Mouse (Mus musculus): Measurements from ENCODE around the gene Lce1c. TPM values are rescaled to one million over a fixed set of nuclear protein-coding genes. Genes with fewer than 3 reads are reported as not detected.
"Not testable (repeated sequence)": the region's sequence is repeated elsewhere in the genome, so short reads cannot be mapped to it uniquely, and the experiment has no call there.

The Lce1c gene
- polyA plus RNA-seq (2012; rRNA removed), result not detected in 2 replicates

DNA sequence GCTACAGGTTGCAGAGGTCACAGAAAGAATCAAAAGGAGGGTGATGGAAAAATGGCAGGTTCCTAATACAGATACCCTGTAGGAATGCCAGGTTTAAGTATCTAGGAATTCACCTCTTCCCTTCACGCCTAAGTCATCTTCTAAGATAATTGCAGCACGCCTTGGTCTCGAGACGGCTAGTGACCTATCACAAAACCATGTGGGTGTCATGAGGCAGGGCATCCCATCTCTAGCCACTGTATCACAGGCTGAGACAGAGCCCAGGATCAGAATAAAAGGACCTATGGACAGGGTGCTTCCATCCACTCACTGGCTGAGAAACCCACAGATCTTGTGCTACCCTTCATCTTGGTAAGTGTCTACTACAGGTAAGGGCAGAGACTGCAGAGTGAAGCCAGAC, at the start of gene Lce1c:
Gene Lce1c, plus strand, starts transcription at position 301 of the 400 bp plus-strand sequence.
- DNase-seq (ENCODE audit: low read depth, low spot score), result no peak
- 78% methylated on average over 4 of the region's 4 CpGs for WGBS

DNA sequence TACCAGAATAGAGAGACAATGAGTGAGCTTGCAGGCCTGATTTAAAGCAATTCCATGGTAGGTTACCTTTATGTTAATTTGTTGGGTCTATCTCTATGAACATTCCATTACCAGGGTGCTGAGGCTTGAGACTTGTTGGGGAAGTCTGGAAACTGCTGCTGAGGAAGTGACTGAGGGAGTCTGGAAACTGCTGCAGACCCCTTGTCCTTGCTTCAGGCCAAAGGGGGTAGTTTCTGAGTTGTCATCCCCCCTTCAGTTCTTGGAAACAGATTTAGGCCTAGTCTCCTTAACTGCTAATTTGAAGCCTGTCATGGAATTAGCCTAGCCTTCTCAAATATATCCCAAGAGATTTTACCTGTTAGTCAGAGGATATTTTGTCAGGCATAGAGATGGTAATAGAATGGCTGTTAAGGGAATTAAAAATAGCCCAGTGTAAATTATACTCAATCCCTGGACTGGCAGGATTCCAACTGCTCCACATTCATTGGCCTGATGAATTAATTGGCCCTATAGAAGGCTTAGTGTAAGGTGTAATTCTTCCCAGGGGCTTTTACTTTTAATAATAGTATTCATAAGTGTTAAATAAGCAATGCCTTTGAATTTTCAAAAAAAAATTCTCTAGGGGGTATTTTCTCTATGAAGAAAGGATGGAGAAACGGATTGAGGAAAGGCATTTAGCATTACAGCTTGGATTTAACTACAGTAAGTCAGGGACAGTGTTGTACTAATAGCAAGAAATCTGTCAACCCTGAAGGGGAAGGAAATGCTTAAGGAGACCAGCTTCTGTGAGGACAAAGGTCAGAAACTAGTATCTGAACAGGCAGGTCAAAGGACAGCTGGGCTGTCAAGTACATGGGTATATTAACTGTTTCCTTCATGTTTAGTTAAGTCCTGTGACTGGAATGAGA, 41.0 kb upstream of the Lce1c start:
- WGBS, result 44% methylated on average over 1 of the region's 1 CpGs
- DNase-seq (ENCODE audit: low read depth, low spot score), result no peak

DNA sequence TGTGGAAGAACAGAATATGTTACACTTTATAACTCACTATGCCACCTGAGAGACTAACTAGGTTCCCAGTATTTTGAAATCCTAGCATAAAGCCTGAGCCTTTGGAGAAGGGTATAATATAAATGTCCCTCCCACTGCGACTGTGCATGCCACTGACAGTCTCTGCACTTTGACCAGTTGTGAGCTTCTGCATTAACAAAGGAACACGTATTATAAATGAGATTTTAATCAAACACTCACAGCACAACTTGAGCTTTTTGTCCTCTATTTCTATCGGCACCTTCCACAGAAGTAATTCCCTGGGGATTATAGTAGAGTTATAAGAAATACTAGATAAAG, 40.4 kb upstream of the Lce1c start:
- 56% methylated on average over 3 of the region's 3 CpGs for WGBS
- no peak for DNase-seq (ENCODE audit: low read depth, low spot score)

DNA sequence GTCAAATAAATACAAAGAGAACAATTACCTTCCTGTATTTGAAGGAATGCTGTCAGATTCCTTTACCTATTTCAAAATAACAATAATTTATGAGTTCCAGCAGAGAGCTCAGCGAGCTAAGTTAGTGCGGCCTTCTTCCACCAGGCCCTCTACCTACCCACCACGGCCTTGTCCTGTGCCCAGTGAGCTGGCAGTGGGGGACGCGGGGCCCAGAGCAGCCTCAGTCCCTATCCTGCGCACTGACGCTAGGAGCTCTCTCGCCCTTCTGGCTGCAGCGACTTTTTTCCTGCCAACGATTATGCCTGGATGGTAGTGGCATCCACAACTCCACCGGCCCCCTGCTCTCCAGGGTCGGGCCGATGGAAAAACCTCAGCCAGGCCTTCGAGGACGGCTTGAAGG, 39.2 kb upstream of the Lce1c start:
- DNase-seq (ENCODE audit: low read depth, low spot score), result no peak
- WGBS, result 91% methylated on average over 15 of the region's 15 CpGs

DNA sequence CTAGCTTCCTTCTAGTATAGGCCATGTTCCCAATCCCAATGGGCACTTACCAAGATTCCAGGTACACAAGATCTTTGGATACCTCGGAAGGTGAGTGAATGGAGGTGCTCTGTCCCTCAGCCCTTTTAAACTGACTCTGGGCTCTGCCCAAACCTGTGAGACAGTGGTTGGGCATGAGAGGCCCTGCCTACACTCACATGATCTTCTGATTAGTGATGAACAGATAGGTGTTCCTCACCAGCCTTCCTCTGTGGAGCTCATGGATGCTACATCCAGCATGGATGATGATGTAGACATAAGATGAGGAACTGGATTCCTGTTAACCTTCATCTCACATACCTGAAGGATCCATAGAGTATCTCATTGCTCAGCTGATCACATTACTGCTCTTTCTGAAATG, 30.8 kb upstream of the Lce1c start, which contains the start of gene Lce1a1:
Gene Lce1a1, minus strand, starts transcription at position 101 of the 400 bp plus-strand sequence.
- no peak for DNase-seq (ENCODE audit: low read depth, low spot score)
- 84% methylated on average over 1 of the region's 1 CpGs for WGBS

DNA sequence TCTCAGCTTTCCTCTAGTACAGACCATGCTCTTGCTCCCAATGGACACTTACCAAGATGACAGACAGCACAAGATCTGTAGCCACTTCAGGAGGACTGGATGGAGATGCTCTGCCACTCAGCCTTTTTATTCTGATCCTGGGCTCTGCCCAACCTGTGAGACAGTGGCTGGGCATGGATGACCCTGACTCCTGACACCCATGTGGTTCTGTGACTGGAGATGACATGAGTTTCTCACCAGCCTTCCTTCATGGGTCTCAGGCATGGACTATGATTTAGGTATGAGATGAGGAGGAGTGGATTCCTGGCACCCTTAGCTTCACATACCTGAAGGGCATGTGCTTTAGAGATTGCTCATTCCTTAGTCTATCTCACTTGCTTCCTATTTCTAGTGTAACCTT, 22.2 kb upstream of the Lce1c start, which contains the start of gene Lce1b:
Gene Lce1b, minus strand, starts transcription at position 101 of the 400 bp plus-strand sequence.
- DNase-seq (ENCODE audit: low read depth, low spot score), result no peak

DNA sequence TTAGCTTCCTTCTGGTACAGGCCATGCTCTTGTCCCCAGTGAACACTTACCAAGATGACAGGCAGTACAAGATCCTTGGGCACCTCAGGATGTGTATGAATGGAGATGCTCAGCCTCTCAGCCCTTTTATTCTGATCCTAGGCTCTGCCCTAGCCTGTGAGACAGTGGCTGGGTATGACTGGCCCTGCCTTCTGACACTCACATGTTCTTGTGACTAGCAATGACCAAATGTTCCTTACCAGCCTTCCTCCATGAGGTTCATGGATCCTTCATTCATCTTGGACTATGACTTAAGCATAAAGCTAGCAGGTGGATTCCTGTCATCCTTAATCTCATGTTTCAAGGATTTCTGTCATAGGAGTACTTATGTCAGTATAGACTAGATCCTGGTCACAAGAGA, 8.8 kb upstream of the Lce1c start, which contains the start of gene Lce1a2:
Gene Lce1a2, minus strand, starts transcription at position 101 of the 400 bp plus-strand sequence.
- DNase-seq (ENCODE audit: low read depth, low spot score), result no peak

DNA sequence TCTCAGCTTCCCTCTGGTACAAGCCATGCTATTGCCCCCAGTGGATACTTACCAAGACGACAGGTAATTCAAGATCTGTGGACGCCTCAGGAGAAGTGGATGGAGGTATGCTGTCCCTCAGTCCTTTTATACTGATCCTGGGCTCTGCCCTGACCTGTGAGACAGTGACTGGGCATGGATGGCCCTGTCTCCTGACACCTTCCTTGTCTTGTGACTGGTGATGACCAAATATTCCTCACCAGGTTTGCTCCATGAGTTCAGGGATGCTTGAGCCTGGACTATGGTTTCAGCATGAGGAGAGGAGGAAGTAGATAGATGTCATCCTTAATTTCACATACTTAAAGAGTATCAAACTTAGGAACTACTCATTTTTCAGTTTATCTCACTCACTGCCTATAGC, 8.1 kb downstream of the Lce1c start, which contains the start of gene Lce1d:
Gene Lce1d, minus strand, starts transcription at position 101 of the 400 bp plus-strand sequence.
- WGBS, result 42% methylated on average over 2 of the region's 2 CpGs

DNA sequence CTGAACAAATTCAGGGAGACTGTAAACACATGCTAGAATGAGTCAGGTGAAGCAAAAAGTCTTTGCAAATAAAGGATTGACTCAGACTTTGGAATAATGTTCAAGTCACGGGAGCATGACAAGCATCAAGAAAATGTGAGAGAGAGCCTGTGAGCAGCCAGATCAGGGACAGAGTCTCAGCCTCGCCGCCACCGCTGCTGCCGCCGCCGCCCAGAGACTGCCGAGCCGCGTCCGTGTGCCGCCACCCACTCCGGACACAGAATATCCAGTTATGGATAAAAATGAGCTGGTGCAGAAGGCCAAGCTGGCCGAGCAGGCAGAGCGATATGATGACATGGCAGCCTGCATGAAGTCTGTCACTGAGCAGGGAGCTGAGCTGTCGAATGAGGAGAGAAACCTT, 10.1 kb downstream of the Lce1c start:
- not testable (repeated sequence) for DNase-seq (ENCODE audit: low read depth, low spot score)
- 74% methylated on average over 16 of the region's 16 CpGs for WGBS

More for the DNA sequence above, 8.1 kb downstream of the Lce1c start, which contains the start of gene Lce1d:
- DNase-seq (ENCODE audit: low read depth, low spot score), result no peak

DNA sequence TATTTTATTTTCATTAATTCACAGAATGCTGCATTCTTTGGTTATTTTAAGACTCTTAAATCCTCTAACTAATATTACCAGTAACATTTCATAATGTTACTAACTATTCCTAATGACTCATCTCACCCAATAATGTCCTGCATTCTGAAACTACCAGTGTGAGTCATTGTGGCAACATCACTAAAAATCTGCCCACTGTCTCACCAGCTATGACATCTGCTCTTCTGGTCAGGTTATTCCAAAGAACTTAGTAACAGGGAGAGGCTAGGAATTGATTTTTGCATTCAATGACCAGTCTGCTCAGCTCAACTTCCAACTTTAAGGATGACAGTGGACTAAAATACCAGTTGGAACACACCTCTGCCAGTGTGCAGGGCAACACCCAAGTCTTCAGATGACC, 12.6 kb downstream of the Lce1c start:
- DNase-seq (ENCODE audit: low read depth, low spot score), result no peak

DNA sequence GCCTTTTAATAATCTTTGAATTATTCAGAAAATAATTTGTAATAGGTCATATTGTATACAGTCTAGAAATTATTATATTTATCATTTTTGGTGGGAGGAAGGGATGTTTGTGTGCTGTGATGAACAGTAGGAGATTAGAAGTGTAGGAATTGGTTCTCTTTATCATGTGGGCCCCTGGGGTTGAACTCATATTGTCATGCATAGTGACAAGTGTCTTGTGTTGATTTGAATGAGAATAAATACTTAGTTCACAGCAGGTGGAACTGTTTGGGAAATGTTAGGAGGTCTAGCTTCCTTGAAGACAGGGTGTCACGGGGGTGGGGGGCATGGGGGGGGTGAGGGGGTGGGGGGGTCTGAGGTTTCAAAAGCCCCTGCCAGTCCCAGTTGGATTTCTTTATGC, 15.6 kb downstream of the Lce1c start:
- WGBS, result 14% methylated on average over 1 of the region's 1 CpGs
- no peak for DNase-seq (ENCODE audit: low read depth, low spot score)

DNA sequence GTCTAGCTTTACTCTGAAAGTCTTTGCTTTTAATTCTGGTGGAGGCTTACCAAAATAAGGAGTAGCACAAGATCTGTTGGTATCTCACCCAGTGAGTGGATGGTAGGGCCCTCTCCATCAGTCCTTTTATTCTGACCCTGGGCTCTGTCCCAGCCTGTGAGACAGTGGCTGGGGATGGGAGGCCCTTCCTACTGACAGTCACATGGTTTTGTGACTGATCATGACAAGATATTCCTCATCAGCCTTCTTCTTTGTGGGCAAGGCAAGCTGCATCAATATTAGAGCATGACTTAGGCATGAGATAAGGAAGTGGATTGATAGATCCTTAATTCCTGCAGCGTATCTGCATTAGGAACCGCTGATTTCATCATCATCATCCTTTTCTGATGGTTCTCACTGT, 29.9 kb downstream of the Lce1c start, which contains the start of gene Lce1e:
Gene Lce1e, minus strand, starts transcription at position 101 of the 400 bp plus-strand sequence.
- DNase-seq (ENCODE audit: low read depth, low spot score), result no peak
- 64% methylated on average over 2 of the region's 2 CpGs for WGBS

DNA sequence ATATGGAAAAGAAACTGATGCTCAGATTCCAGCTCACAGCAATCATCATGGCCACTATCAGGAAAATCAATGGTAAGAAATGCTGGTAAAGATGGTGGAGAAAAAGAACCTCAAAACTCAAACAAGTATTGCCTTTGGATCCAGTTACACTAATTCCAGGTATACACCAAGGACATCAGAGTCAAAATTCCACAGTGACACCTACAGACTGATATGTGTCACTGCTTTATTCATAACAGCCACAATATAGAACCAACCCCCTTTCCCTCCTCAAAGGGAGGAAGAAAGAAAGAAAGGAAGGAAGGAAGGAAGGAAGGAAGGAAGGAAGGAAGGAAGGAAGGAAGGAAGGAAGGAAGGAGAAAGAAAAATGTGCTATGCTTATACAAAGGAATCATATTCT, 36.1 kb downstream of the Lce1c start:
- no peak for DNase-seq (ENCODE audit: low read depth, low spot score)

DNA sequence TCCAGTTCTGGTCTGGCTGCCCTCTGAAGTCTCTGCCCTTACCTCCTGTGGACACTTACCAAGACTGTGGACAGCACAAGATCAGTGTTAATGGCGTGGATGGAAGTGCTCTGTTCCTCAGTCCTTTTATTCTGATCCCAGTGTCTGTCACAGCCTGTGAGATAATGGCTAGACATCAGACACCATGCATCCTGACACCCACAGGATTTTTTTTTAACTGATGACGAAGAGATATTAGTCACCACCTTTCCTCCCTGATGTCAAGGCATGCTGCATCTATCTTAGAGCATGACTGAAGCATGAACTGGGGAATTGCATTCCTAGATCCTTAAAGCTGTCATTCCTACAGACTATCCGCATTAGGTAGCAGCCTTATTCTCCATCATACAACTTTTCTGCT, 41.2 kb downstream of the Lce1c start, which contains the start of gene Lce1f:
Gene Lce1f, minus strand, starts transcription at position 101 of the 400 bp plus-strand sequence.
- WGBS, result 71% methylated on average over 3 of the region's 3 CpGs
- no peak for DNase-seq (ENCODE audit: low read depth, low spot score)

DNA sequence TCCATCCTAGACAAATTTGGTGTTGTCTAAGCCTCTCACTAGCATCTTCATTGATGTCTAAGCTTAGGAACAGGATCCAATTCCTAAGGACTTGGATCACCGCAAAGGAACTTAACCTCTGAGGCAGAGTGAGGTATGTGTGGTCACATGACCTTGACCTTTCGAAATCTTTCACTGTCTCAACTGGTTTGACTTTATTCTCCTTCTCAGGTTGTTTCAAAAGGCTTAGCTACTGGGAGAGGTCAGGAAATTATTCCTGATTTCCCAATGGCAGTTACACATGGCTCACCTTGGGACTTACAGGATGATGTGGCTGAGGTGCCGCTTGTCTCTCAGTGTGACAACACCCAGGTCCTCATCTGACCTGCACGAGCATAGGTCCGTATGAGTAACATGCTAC, 43.6 kb downstream of the Lce1c start:
- DNase-seq (ENCODE audit: low read depth, low spot score), result no peak
- 77% methylated on average over 5 of the region's 5 CpGs for WGBS

Other genes with a start within 250 kb of the Lce1c start
- 7.5 and 8.2 TPM in 2 replicates for gene Gm9774, start 249.8 kb upstream of the Lce1c start, polyA plus RNA-seq (2012; rRNA removed)
- not detected in 2 replicates for gene Sprr2k, start 246.7 kb upstream of the Lce1c start, polyA plus RNA-seq (2012; rRNA removed)
- gene Sprr1b, start 240.5 kb upstream of the Lce1c start, polyA plus RNA-seq (2012; rRNA removed), result not detected in 2 replicates
- gene Sprr3, start 220.5 kb upstream of the Lce1c start, polyA plus RNA-seq (2012; rRNA removed), result 0.37 TPM in 1 of 2 replicates, not detected in the other
- gene Sprr1a, start 193.4 kb upstream of the Lce1c start, polyA plus RNA-seq (2012; rRNA removed), result 8.5 and 16.7 TPM in 2 replicates
- gene Sprr4, start 178.8 kb upstream of the Lce1c start, polyA plus RNA-seq (2012; rRNA removed), result not detected in 2 replicates
- not detected in 2 replicates for gene 2310046K23Rik, start 144.7 kb upstream of the Lce1c start, polyA plus RNA-seq (2012; rRNA removed)
- gene Ivl, start 105.5 kb upstream of the Lce1c start, polyA plus RNA-seq (2012; rRNA removed), result not detected in 2 replicates
- 0.69 TPM in 1 of 2 replicates, not detected in the other for gene Smcp, start 90.2 kb upstream of the Lce1c start, polyA plus RNA-seq (2012; rRNA removed)
- not detected in 2 replicates for gene 2210017I01Rik, start 71.8 kb upstream of the Lce1c start, polyA plus RNA-seq (2012; rRNA removed)
- gene Lce6a, start 57.6 kb upstream of the Lce1c start, polyA plus RNA-seq (2012; rRNA removed), result not detected in 2 replicates
- gene Lce1a1, start 30.9 kb upstream of the Lce1c start, polyA plus RNA-seq (2012; rRNA removed), result not detected in 2 replicates
- gene Lce1b, start 22.3 kb upstream of the Lce1c start, polyA plus RNA-seq (2012; rRNA removed), result 0.15 TPM in 1 of 2 replicates, not detected in the other
- not detected in 2 replicates for gene Lce1a2, start 8.9 kb upstream of the Lce1c start, polyA plus RNA-seq (2012; rRNA removed)
- not detected in 2 replicates for gene Lce1d, start 8.0 kb downstream of the Lce1c start, polyA plus RNA-seq (2012; rRNA removed)
- not detected in 2 replicates for gene Lce1e, start 29.8 kb downstream of the Lce1c start, polyA plus RNA-seq (2012; rRNA removed)
- gene Lce1f, start 41.1 kb downstream of the Lce1c start, polyA plus RNA-seq (2012; rRNA removed), result not detected in 2 replicates
- gene Gm38119, start 59.8 kb downstream of the Lce1c start, polyA plus RNA-seq (2012; rRNA removed), result not detected in 2 replicates
- not detected in 2 replicates for gene Lce1g, start 73.1 kb downstream of the Lce1c start, polyA plus RNA-seq (2012; rRNA removed)
- gene Lce1h, start 85.8 kb downstream of the Lce1c start, polyA plus RNA-seq (2012; rRNA removed), result not detected in 2 replicates
- gene Lce1i, start 99.7 kb downstream of the Lce1c start, polyA plus RNA-seq (2012; rRNA removed), result not detected in 2 replicates
- gene Lce1j, start 111.3 kb downstream of the Lce1c start, polyA plus RNA-seq (2012; rRNA removed), result not detected in 2 replicates
- gene Lce1k, start 128.6 kb downstream of the Lce1c start, polyA plus RNA-seq (2012; rRNA removed), result not detected in 2 replicates
- gene Kprp, start 148.0 kb downstream of the Lce1c start, polyA plus RNA-seq (2012; rRNA removed), result not detected in 2 replicates
- gene Lce1l, start 172.0 kb downstream of the Lce1c start, polyA plus RNA-seq (2012; rRNA removed), result not detected in 2 replicates
- gene 2310050C09Rik, start 191.0 kb downstream of the Lce1c start, polyA plus RNA-seq (2012; rRNA removed), result not detected in 2 replicates
- gene Lce3a, start 247.0 kb downstream of the Lce1c start, polyA plus RNA-seq (2012; rRNA removed), result not detected in 2 replicates

All from large intestine, adult 2 months (tissue).